Mouse (Mus musculus) stomach, adult 2 months (tissue): ENCODE data around the gene Ptges3l. TPM values are rescaled to one million over a fixed set of nuclear protein-coding genes. Genes with fewer than 3 reads are reported as not detected.

Source experiments
- polyA plus RNA-seq: library from polyadenylated mRNA; depleted of rRNA; stranded (reverse); fragments of >200 nt; gene quantifications from 2 replicates; pipeline ENCODE4 v1.2.3, GENCODE M21; 2012; rRNA removed

Ptges3l gene
- 2.6 and 3.7 TPM in 2 replicates for polyA plus RNA-seq

GRCm38 (mm10) chr11:101424925-101425813, at the start of gene Ptges3l, which contains the start of gene Rundc1:
TSS of gene Ptges3l (minus strand) at chr11:101425333.
TSS of gene Rundc1 (plus strand) at chr11:101425085.

GRCm38 (mm10) chr11:101465869-101466551, 40.9 kb upstream of the Ptges3l start, which contains the start of gene Vat1:
TSS of gene Vat1 (minus strand) at chr11:101466230.

GRCm38 (mm10) chr11:101464211-101465100, 39.3 kb upstream of the Ptges3l start, which contains the start of gene Rnd2:
TSS of gene Rnd2 (plus strand) at chr11:101464999.

GRCm38 (mm10) chr11:101448274-101448746, 23.2 kb upstream of the Ptges3l start, which contains the start of gene Ifi35:
TSS of gene Ifi35 (plus strand) at chr11:101448407.

GRCm38 (mm10) chr11:101442127-101442693, 17.1 kb upstream of the Ptges3l start, which contains the start of gene Rpl27:
TSS of gene Rpl27 (plus strand) at chr11:101442298.

GRCm38 (mm10) chr11:101424105-101424851, 855 bp downstream of the Ptges3l start, which contains the start of gene Gm27029:
TSS of gene Gm27029 (minus strand) at chr11:101424796.

GRCm38 (mm10) chr11:101417101-101417855, 7.9 kb downstream of the Ptges3l start, which contains the start of gene Aarsd1:
TSS of gene Aarsd1 (minus strand) at chr11:101417615.

Other genes with a start within 250 kb of the Ptges3l start
- 0.55 TPM in 1 of 2 replicates, not detected in the other for gene Ccr10, start 249.9 kb downstream of the Ptges3l start, polyA plus RNA-seq
- 9.5 and 10.8 TPM in 2 replicates for gene Ezh1, start 198.9 kb downstream of the Ptges3l start, polyA plus RNA-seq
- gene Ramp2, start 179.3 kb downstream of the Ptges3l start, polyA plus RNA-seq, result 28.0 and 40.4 TPM in 2 replicates
- 72.1 and 77.8 TPM in 2 replicates for gene Vps25, start 171.6 kb downstream of the Ptges3l start, polyA plus RNA-seq
- gene Wnk4, start 164.8 kb downstream of the Ptges3l start, polyA plus RNA-seq, result 11.2 TPM in 2 replicates
- gene Cntd1, start 146.3 kb downstream of the Ptges3l start, polyA plus RNA-seq, result 0.04 and 0.05 TPM in 2 replicates
- gene Coa3, start 146.2 kb downstream of the Ptges3l start, polyA plus RNA-seq, result 322 and 371 TPM in 2 replicates
- 45.6 and 56.4 TPM in 2 replicates for gene Becn1, start 123.0 kb downstream of the Ptges3l start, polyA plus RNA-seq
- 15.1 and 19.9 TPM in 2 replicates for gene Psme3, start 109.1 kb downstream of the Ptges3l start, polyA plus RNA-seq
- gene Aoc2, start 100.3 kb downstream of the Ptges3l start, polyA plus RNA-seq, result 2.2 and 2.3 TPM in 2 replicates
- gene Aoc3, start 94.7 kb downstream of the Ptges3l start, polyA plus RNA-seq, result 10.8 and 13.3 TPM in 2 replicates
- not detected in 2 replicates for gene G6pc, start 57.8 kb downstream of the Ptges3l start, polyA plus RNA-seq
- 9.5 and 10.3 TPM in 2 replicates for gene Aarsd1, start 7.7 kb downstream of the Ptges3l start, polyA plus RNA-seq
- gene Gm27029, start 537 bp downstream of the Ptges3l start, polyA plus RNA-seq, result not detected in 2 replicates
- gene Rundc1, start 248 bp downstream of the Ptges3l start, polyA plus RNA-seq, result 15.6 and 17.9 TPM in 2 replicates
- gene Rpl27, start 17.0 kb upstream of the Ptges3l start, polyA plus RNA-seq, result 103 and 107 TPM in 2 replicates
- gene Ifi35, start 23.1 kb upstream of the Ptges3l start, polyA plus RNA-seq, result 16.6 and 18.3 TPM in 2 replicates
- 7.1 and 8.6 TPM in 2 replicates for gene Rnd2, start 39.7 kb upstream of the Ptges3l start, polyA plus RNA-seq
- gene Vat1, start 40.9 kb upstream of the Ptges3l start, polyA plus RNA-seq, result 72.9 and 93.3 TPM in 2 replicates
- 0.16 and 0.22 TPM in 2 replicates for gene Brca1, start 126.6 kb upstream of the Ptges3l start, polyA plus RNA-seq
- gene Nbr1, start 126.8 kb upstream of the Ptges3l start, polyA plus RNA-seq, result 43.9 and 47.9 TPM in 2 replicates
- gene Tmem106a, start 156.9 kb upstream of the Ptges3l start, polyA plus RNA-seq, result 8.0 TPM in 2 replicates
- gene Gm11634, start 173.9 kb upstream of the Ptges3l start, polyA plus RNA-seq, result not detected in 2 replicates
- gene Rdm1, start 201.9 kb upstream of the Ptges3l start, polyA plus RNA-seq, result 8.7 TPM in 2 replicates
- 3.6 and 4.3 TPM in 2 replicates for gene Arl4d, start 240.2 kb upstream of the Ptges3l start, polyA plus RNA-seq